Mouse (Mus musculus): ENCODE data around the gene Wdr35.

Gene Wdr35

GRCm38 (mm10) chr12:8973820-8974465 is at the start of gene Wdr35:
Wdr35 (plus strand) TSS chr12:8973892.
- DNase-seq, result peak; percentile 93

DNA sequence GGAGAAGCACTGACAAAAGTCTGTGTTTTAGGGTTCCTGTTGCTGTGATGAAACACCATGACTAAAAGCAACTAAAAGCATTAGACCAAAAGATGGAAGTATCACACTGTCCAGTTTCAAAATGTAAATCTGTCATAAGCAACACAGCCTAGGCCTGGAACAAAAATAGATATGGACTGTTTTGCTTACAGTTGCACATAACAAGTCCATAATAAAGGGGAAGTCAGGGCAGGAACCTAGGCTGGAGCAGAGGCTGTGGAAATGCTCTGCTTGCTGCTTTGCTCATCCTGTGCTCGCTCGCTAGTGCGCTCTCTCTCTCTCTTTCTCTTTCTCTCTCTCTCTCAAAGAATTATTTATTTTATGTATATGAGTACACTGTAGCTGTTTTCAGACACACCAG is 46.0 kb upstream of the Wdr35 start:
- no peak for DNase-seq

- DNase-seq, result no peak
Measured at GRCm38 (mm10) chr12:8928766-8929165, 44.9 kb upstream of the Wdr35 start.

- DNase-seq, result no peak
Measured at GRCm38 (mm10) chr12:8931083-8931482, 42.6 kb upstream of the Wdr35 start.

DNA sequence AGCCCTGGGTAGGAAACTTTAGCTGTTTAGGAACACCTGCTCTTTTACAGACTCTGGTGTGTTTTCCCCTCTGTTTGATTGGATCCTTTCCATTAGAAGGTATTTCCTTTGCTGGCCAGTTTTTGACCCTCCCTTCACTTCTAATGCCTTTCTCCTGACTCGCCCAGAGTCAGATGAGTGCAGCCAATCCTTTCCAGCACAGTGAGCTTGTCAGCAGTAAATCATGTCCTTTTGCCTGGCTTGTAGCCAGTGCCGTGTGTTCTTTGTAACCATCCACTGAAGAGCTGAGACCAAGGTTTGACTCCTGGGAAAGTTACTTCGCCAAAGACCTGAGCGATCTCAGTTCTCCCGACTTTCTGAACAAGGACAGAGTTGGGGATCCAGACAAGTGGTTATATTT is 38.3 kb upstream of the Wdr35 start:
- DNase-seq, result no peak

DNA sequence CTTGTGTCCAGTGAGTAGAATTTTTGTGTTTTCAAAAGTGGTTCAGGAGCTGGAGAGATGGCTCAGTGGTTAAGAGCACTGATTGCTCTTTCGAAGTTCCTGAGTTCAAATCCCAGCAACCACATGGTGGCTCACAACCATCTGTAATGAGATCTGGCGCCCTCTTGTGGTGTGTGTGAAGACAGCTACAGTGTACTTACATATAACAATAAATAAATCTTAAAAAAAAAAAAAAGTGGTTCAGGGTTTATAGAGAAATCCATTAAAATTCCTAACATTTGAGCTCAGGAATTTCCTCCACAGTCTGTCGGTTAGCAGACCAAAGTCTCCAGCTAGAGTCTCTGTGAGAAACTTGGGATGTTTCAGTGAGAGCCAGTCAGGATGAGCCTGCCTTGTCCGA is 37.5 kb upstream of the Wdr35 start:
- DNase-seq, result peak; percentile 30

- no peak for DNase-seq
Measured at GRCm38 (mm10) chr12:8939490-8939889, 34.2 kb upstream of the Wdr35 start.

DNA sequence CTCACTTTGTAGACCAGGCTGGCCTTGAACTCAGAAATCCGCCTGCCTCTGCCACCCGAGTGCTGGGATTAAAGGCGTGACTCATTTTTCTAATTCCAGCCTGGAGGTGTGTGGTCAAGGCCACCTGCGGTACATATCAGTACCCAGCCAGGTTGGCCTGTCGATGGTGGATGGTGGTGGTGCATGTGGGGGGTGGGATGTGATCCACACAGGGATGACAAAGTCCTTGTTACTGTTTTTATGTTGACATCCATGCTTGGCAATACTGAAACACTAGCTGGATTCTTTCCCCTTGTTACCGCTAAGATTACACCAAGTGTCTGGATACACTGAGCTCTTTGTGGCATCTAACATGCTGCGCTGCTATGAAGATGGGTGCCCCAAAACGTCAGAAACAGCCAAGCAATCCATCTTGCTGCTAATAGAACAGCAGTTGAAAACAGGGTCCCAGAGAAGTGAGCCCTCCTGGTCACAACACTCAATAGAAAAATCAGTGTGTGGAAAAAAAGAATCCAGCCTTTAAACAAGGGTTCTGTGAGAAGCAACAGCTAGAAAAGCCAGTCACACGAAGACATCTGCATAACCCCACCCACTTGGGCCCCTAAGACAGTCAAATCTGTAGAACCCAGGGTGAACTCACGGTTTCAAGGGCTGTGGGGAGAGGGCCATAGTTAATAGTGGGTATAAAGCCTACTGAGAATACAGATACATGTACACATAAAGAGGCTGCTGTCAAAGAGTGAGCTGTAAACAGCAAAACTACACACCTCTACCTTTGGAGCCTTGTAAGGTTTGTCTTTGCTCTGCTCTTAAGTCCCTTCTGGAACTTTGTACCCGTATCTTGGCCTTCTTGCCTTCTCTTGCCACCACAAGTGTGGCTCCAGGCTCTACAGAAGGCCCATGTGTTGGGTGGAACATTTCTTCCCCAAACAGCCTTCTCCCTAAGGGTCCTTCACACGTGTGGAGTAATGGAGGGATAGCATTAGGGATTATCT is 33.4 kb upstream of the Wdr35 start:
- DNase-seq, result no peak

GRCm38 (mm10) chr12:8941131-8941615 is 32.5 kb upstream of the Wdr35 start:
- no peak for DNase-seq

GRCm38 (mm10) chr12:8941699-8942392 is 31.8 kb upstream of the Wdr35 start:
- DNase-seq, result no peak

- DNase-seq, result no peak
Measured at GRCm38 (mm10) chr12:8947163-8947562, 26.5 kb upstream of the Wdr35 start.

DNA sequence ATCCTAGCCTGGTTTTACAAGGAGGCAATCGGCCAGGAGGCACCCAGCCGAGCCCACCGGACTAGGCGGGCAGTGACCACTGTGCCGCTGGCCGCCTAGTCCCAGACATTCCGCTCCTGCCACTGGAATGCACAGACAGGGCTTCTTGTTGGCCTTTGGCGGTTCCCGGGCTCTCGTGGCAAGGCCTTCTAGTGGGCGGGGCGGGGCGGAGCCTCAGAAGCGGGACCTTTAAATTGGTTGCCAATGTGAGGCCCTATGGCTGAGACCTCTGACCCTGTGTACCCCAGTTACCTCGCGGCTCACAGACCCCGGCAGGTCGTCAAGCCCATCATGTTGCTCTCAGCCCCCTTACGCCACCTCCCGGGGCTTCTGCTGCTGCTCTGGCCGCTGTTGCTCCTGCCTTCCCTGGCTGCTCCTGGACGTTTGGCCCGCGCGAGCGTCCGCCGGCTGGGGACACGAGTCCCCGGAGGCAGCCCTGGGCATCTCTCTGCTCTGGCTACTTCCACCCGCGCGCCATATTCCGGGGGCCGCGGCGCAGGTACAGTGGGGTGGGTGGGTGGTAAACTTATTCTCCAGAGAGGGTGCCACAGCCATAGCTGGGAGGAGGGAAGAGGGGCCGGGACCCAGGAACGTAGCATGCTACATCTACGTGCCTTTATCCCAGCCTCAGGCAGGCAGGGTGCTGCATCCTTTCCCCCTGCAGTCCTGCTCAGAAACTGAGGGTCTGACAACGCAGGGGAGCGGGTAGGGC is 25.8 kb upstream of the Wdr35 start, which contains the start of gene Matn3:
TSS of gene Matn3 (plus strand) at position 216 of the 751 bp plus-strand sequence.
- DNase-seq, result peak; percentile 84

- no peak for DNase-seq
Measured at GRCm38 (mm10) chr12:8953136-8953535, 20.6 kb upstream of the Wdr35 start.

GRCm38 (mm10) chr12:8954161-8954561 is 19.5 kb upstream of the Wdr35 start:
- no peak for DNase-seq

GRCm38 (mm10) chr12:8961607-8962316 is 11.9 kb upstream of the Wdr35 start:
- peak; percentile 85 for DNase-seq

GRCm38 (mm10) chr12:8969828-8970227 is 3.9 kb upstream of the Wdr35 start:
- peak; percentile 64 for DNase-seq

- no peak for DNase-seq
Measured at GRCm38 (mm10) chr12:8975076-8975475, 1.4 kb downstream of the Wdr35 start.

- DNase-seq, result no peak
Measured at GRCm38 (mm10) chr12:8993231-8993630, 19.5 kb downstream of the Wdr35 start.

- DNase-seq, result no peak
Measured at GRCm38 (mm10) chr12:8998318-8998717, 24.6 kb downstream of the Wdr35 start.

GRCm38 (mm10) chr12:9002038-9002648 is 28.5 kb downstream of the Wdr35 start:
- peak; percentile 87 for DNase-seq

GRCm38 (mm10) chr12:9007146-9007545 is 33.5 kb downstream of the Wdr35 start:
- DNase-seq, result no peak

Data from retina, postnatal 1 day (tissue).